Mouse (Mus musculus) liver, embryonic 16.5 days (tissue): ENCODE data around the gene Ap1m1. TPM values are rescaled to one million over a fixed set of nuclear protein-coding genes. Genes with fewer than 3 reads are reported as not detected.

Experiments
- ATAC-seq: fragments of 200-750 bp; cut with Nextera tagmentation; 2 replicates; pipeline ENCODE4 v1.8.0; 2017; ENCODE audit warnings: low read depth, mild to moderate bottlenecking, moderate number of reproducible peaks, moderate library complexity
- H3K27ac ChIP-seq: fragments of 300-500 bp; sonication (generic); 2 replicates; pipeline ENCODE4 v1.5.1; 2014; ENCODE audit warnings: mild to moderate bottlenecking, low read length
- H3K27me3 ChIP-seq: fragments of 300-500 bp; sonication (generic); 2 replicates; pipeline ENCODE4 v1.6.1; 2014; ENCODE audit warnings: low read depth, low read length, mixed read lengths; ENCODE audit not compliant: control insufficient read depth, insufficient read depth
- H3K36me3 ChIP-seq: fragments of 300-500 bp; sonication (generic); 2 replicates; pipeline ENCODE4 v1.6.1; 2014; ENCODE audit warnings: mild to moderate bottlenecking; ENCODE audit not compliant: control insufficient read depth, insufficient read depth
- H3K4me1 ChIP-seq: fragments of 300-500 bp; sonication (generic); 2 replicates; pipeline ENCODE4 v1.6.1; 2014; ENCODE audit warnings: low read depth, low read length, mixed read lengths; ENCODE audit not compliant: control insufficient read depth
- H3K4me2 ChIP-seq: fragments of 300-500 bp; sonication (generic); 2 replicates; pipeline ENCODE4 v1.6.1; 2014; ENCODE audit warnings: low read depth, low read length, mixed read lengths
- H3K4me3 ChIP-seq: fragments of 300-500 bp; sonication (generic); 2 replicates; pipeline ENCODE4 v1.5.1; 2014; ENCODE audit warnings: low read depth, mild to moderate bottlenecking, low read length
- H3K9ac ChIP-seq: fragments of 300-500 bp; sonication (generic); 2 replicates; pipeline ENCODE4 v1.6.1; 2014; ENCODE audit warnings: low read depth, low read length
- H3K9me3 ChIP-seq: fragments of 300-500 bp; sonication (generic); replicated peaks from 2 replicates; pipeline ENCODE4 v1.6.1; 2016; ENCODE audit warnings: low read length; ENCODE audit not compliant: control insufficient read depth
- WGBS: fragments of 180-500 bp; shearing (Covaris S2); extraction: QIAGEN DNeasy Blood & Tissue Kit; methylation state at CpG from one replicate; pipeline ENCODE4 v1.1.7; 2014; ENCODE audit not compliant: insufficient replicate concordance; 5-methylcytosine and 5-hydroxymethylcytosine counted together
- polyA plus RNA-seq: library from polyadenylated mRNA; unstranded; fragments of >200 nt; fragmentation: Nextera tagmentation; extraction: Ambion mirVana; gene quantifications from 2 replicates; pipeline ENCODE4 v1.2.1, GENCODE M21; 2015

The Ap1m1 gene
- polyA plus RNA-seq, 1 experiment from 2014 or later, result 54.3 TPM

DNA sequence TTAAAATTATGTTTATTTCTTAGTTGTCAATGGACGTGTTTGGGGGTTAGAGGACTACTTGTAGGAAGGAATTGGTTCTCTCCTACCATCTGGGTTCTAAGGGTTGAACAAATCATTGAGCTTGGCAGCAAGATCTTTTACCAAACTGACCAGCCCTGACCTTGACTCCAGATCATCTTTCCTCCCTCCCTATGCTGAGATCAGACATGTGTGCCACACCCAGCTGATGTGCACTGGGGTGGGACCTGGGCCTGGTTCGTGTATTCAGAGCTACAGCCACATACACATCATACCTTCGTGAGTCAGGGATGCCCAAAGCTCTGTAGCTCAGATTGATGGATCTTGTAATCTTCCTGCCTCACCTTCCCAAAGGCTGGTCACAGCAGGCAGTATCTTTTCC lies 31.9 kb downstream of the Ap1m1 start:
- Histone ChIP-seq H3K4me1 (peaks cover 16% of the 10 kb centered on the region), H3K27me3 (no peaks in the 10 kb centered on the region), H3K36me3 (no peaks in the 10 kb centered on the region), H3K9ac (no peak overlapping the region), H3K4me2 (no peak overlapping the region), H3K27ac (no peak overlapping the region), H3K9me3 (no peaks in the 10 kb centered on the region), H3K4me3 (no peak overlapping the region)
- ATAC-seq, result no peak
- WGBS, result 46% methylated on average over 3 of the region's 3 CpGs

DNA sequence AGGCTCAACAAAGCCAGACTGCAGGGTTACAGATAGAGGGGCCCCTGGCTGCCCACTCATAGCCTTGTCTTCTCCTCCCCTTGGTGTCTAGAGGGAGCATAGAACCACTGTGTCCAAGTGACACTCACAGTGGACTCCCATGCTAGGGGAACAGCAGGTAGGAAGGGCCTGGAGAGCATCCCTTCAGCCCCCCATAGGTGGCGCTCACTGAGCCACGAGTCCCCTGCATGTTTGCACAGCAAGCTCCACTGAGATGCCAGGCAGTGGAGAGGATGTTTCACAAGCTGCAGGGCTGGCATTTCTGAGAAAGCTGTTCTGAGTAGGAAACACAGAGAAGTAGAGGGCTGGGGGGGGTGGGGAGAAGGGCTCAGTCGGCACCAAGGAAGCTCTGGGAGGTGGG lies 32.5 kb downstream of the Ap1m1 start:
- Histone ChIP-seq H3K4me2 (no peak overlapping the region), H3K4me1 (peaks cover 20% of the 10 kb centered on the region), H3K9me3 (no peaks in the 10 kb centered on the region), H3K27ac (no peak overlapping the region), H3K4me3 (no peak overlapping the region), H3K9ac (no peak overlapping the region), H3K36me3 (no peaks in the 10 kb centered on the region), H3K27me3 (no peaks in the 10 kb centered on the region)
- whole genome bisulfite sequencing, result 5% methylated on average over 3 of the region's 3 CpGs
- ATAC-seq, result peak; percentile 17; the same call in 1 of the 2 replicates

GRCm38 (mm10) chr8:72273111-72273770 lies 33.4 kb downstream of the Ap1m1 start:
- no peak overlapping the region for H3K27ac ChIP-seq
- H3K9me3 ChIP-seq, result no peaks in the 10 kb centered on the region
- no peaks in the 10 kb centered on the region for H3K36me3 ChIP-seq
- 59% methylated on average over 1 of the region's 1 CpGs for WGBS
- peaks cover 20% of the 10 kb centered on the region for H3K4me1 ChIP-seq
- H3K27me3 ChIP-seq, result no peaks in the 10 kb centered on the region
- no peak overlapping the region for H3K4me3 ChIP-seq
- no peak overlapping the region for H3K4me2 ChIP-seq
- no peak overlapping the region for H3K9ac ChIP-seq
- ATAC-seq, result no peak

GRCm38 (mm10) chr8:72273807-72274206 lies 34.0 kb downstream of the Ap1m1 start:
- Histone ChIP-seq H3K27ac (no peak overlapping the region), H3K4me1 (peaks cover 16% of the 10 kb centered on the region; the same call in 1 of the 2 replicates), H3K9me3 (no peaks in the 10 kb centered on the region), H3K4me3 (no peak overlapping the region), H3K4me2 (no peak overlapping the region), H3K27me3 (no peaks in the 10 kb centered on the region), H3K9ac (no peak overlapping the region), H3K36me3 (no peaks in the 10 kb centered on the region)
- no peak for ATAC-seq
- WGBS, result 29% methylated on average over 5 of the region's 5 CpGs

DNA sequence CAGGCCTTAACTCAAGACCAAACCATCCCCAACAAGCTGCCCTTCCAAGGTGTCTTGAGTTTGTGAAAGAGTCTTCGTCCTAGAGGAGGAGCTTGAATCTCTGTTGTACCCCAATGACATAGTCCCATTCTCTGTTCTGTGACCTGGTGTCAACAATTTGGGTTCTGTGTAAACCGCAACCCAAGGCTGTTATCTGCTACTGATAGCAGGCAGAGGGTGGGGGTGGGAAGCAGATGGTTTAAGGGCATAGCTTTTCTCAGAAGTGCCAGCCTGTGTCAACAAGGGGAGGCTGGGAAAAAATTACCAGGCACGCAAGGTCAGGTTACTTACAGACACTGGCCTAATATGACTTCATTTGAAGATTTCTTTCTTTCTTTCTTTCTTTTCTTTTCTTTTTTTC lies 37.4 kb downstream of the Ap1m1 start:
- no peak overlapping the region for H3K4me3 ChIP-seq
- peaks cover 7% of the 10 kb centered on the region; the same call in 1 of the 2 replicates for H3K4me1 ChIP-seq
- H3K4me2 ChIP-seq, result no peak overlapping the region
- H3K27me3 ChIP-seq, result no peaks in the 10 kb centered on the region
- WGBS, result 16% methylated on average over 3 of the region's 3 CpGs
- no peaks in the 10 kb centered on the region for H3K36me3 ChIP-seq
- peak; percentile 59 for ATAC-seq
- H3K9me3 ChIP-seq, result no peaks in the 10 kb centered on the region
- no peak overlapping the region for H3K9ac ChIP-seq
- no peak overlapping the region for H3K27ac ChIP-seq

DNA sequence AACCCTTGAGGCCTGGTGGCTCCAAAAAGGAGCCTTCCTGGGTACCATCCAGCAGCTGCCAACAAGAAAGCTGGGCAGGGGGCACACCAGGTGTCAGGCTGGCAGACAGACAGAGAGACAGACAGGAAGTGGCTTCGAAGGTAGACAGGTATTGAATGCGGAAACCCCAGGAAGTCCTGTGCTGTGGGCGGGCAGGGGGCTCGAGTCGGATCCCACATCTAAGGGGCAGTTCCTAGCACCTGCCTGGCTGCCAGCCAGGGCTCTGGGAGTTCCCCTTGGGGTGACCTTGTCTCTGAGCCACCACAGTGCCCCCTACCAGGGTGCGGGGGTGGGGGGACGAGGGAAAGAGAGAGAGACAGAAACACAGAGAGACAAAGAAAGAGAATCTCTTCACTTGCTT lies 39.3 kb downstream of the Ap1m1 start:
- H3K27me3 ChIP-seq, result no peaks in the 10 kb centered on the region
- peaks cover 7% of the 10 kb centered on the region; the same call in 1 of the 2 replicates for H3K4me1 ChIP-seq
- no peaks in the 10 kb centered on the region for H3K9me3 ChIP-seq
- H3K27ac ChIP-seq, result no peak overlapping the region
- H3K4me3 ChIP-seq, result no peak overlapping the region
- no peak for ATAC-seq
- no peaks in the 10 kb centered on the region for H3K36me3 ChIP-seq
- H3K4me2 ChIP-seq, result no peak overlapping the region
- WGBS, result 62% methylated on average over 7 of the region's 7 CpGs
- H3K9ac ChIP-seq, result no peak overlapping the region

DNA sequence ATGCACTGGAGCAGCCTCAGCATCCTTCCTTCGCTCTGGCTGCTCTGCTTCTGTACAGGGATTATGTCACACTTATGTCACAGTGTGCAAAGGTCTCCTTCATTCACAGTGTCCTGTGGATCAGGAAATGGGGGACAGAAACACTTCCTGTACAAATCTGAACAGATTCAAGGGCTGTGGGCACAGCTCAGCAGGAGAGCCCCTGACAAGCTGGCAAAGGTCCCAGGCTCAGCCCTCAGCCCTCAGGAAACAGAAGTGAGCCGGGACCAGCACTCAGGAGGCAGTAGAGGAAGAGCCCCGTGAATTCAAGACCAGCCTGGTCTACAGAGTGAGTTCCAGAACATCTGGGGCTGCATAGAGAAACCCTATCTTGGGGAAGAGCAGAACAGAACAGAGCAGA lies 41.8 kb downstream of the Ap1m1 start:
- WGBS, result 15% methylated on average over 3 of the region's 3 CpGs
- Histone ChIP-seq H3K4me2 (no peak overlapping the region), H3K27ac (no peak overlapping the region), H3K36me3 (no peaks in the 10 kb centered on the region), H3K9ac (no peak overlapping the region), H3K9me3 (no peaks in the 10 kb centered on the region), H3K4me1 (peaks cover 7% of the 10 kb centered on the region; the same call in 1 of the 2 replicates), H3K4me3 (no peak overlapping the region), H3K27me3 (no peaks in the 10 kb centered on the region)
- ATAC-seq, result peak; percentile 48; the same call in 1 of the 2 replicates

DNA sequence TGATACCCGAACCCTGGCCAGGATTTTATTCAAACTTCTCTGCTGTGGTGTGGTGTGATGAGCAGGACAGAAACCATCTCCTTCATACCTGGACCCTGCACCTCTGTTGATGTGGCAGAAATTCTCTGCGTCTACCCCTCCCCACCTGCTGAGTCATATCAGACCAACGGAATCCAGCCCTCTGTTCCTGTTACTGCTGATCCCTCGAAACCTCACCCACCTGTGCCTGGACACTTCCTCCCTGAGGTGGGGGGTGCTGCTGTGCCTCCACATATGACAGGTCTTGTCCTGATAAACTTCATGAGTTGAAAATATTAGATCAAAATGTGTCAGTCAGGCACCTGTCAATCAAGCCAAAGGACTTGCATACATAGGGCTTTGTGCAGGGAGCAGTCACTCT lies 45.5 kb downstream of the Ap1m1 start:
- Histone ChIP-seq H3K27me3 (no peaks in the 10 kb centered on the region), H3K4me2 (no peak overlapping the region), H3K9me3 (no peaks in the 10 kb centered on the region), H3K4me1 (no peaks in the 10 kb centered on the region), H3K36me3 (no peaks in the 10 kb centered on the region), H3K9ac (no peak overlapping the region), H3K4me3 (no peak overlapping the region), H3K27ac (no peak overlapping the region)
- ATAC-seq, result no peak
- 18% methylated on average over 4 of the region's 4 CpGs for WGBS

DNA sequence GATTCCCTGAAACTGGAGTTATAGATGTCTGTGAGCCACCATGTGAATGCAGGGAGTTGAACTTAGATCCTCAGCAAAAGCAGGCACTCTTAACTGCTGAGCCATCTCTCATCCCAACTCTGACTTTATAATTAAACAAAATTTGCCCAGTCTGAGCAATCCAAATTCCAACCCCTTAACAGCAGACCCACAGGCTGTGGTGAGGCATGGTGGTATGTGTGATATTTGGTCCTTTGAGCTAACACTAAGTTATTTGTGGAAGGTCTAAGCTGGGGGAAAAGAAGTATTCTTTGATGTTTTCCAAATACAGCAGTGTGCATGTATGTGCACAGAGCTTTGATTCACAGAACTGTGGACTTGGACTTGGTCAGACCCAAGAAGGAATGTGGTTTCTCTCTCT lies 49.2 kb downstream of the Ap1m1 start:
- no peaks in the 10 kb centered on the region for H3K27me3 ChIP-seq
- no peak for ATAC-seq
- no peak overlapping the region for H3K4me2 ChIP-seq
- no peaks in the 10 kb centered on the region for H3K9me3 ChIP-seq
- H3K36me3 ChIP-seq, result no peaks in the 10 kb centered on the region
- H3K9ac ChIP-seq, result no peak overlapping the region
- no peak overlapping the region for H3K4me3 ChIP-seq
- no peaks in the 10 kb centered on the region for H3K4me1 ChIP-seq
- no peak overlapping the region for H3K27ac ChIP-seq
